In genomic region chr10:75036883-75037379, GRCm38 (mm10) we compare ENCODE assay signal across 8 mouse cellular contexts. TPM values are rescaled to one million over a fixed set of nuclear protein-coding genes. Genes with fewer than 3 reads are reported as not detected.
DNase-seq lines count a peak whose midpoint lies in the region; ATAC-seq lines count a peak whose summit lies in the region.

Gene Rab36 (plus strand): TSS chr10:75037058.

- ATAC-seq in megakaryocyte, adult 5-6 weeks (ENCODE audit: poor library complexity, severe bottlenecking), result peak; percentile 95

- peak; percentile 86 for DNase-seq in WW6 (ENCODE audit: low read depth, low spot score)
- peak; percentile 73 to 83 for DNase-seq in cerebellum, postnatal 36 days
- peak; percentile 89 to 91 for DNase-seq in gastrocnemius, adult 8-10 months (ENCODE audit: low spot score in 2 of 2)
- peak; percentile 90 for DNase-seq in hindlimb bud, embryonic 11.5 days (ENCODE audit: extremely low spot score, low read depth, low spot score)
- DNase-seq in left cerebral cortex, adult 8-10 months (ENCODE audit: low spot score in 2 of 2), result peak; percentile 83 to 95
- peak; percentile 93 to 96 for DNase-seq in right cerebral cortex, adult 2 months (ENCODE audit: low spot score in 2 of 2)
- DNase-seq in urinary bladder, postnatal 10 days (ENCODE audit: low spot score), result peak; percentile 71

RNA-seq across cellular contexts. Expression of gene Rab36, which starts in this region (rescaled TPM):
- 1 to 10 TPM in 1 of 4 experiments, under 1 TPM in 3; 0.10 to 1.0 (median 0.19) TPM for total RNA-seq in gastrocnemius, adult 8-10 months (2022)
- 10 to 100 TPM; 27.0 to 33.4 (median 28.7) TPM for total RNA-seq in left cerebral cortex, adult 8-10 months (2022)
- 7.6 and 7.7 TPM in 2 replicates for total RNA-seq in megakaryocyte, adult 5-6 weeks (2015)
- 2.0 and 2.9 TPM in 2 replicates for total RNA-seq in megakaryocyte, adult 5-6 weeks (2017)

Comparison
In these comparisons a context has a peak if more than half of its experiments do, and no peak if none do; other contexts are left out.
1. Peak in every context shown above with its lines: DNase-seq and ATAC-seq.